Mouse (Mus musculus) limb, embryonic 11.5 days (tissue): ENCODE results near the gene Map2k1. TPM values are rescaled to one million over a fixed set of nuclear protein-coding genes. Genes with fewer than 3 reads are reported as not detected.
"Not testable (repeated sequence)": the region's sequence is repeated elsewhere in the genome, so short reads cannot be mapped to it uniquely, and the experiment has no call there.

ENCODE experiments used
- ATAC-seq: fragments of 200-750 bp; cut with Nextera tagmentation; 2 replicates; pipeline ENCODE4 v1.8.0; 2017; ENCODE audit warnings: low read depth; ENCODE audit not compliant: insufficient number of reproducible peaks, low FRiP score, low TSS enrichment
- DNase-seq: peaks from one replicate; pipeline ENCODE4 v3.0.0-alpha.2; 2015; ENCODE audit warnings: low spot score
- H3K27ac ChIP-seq: fragments of 300-500 bp; sonication (generic); replicated peaks from 2 replicates; pipeline ENCODE4 v1.5.1; 2014; ENCODE audit warnings: low read depth, mild to moderate bottlenecking, low read length
- H3K27me3 ChIP-seq: fragments of 300-500 bp; sonication (generic); 2 replicates; pipeline ENCODE4 v1.6.1; 2014; ENCODE audit warnings: mild to moderate bottlenecking, low read length, mixed read lengths; ENCODE audit not compliant: control insufficient read depth, insufficient read depth
- H3K36me3 ChIP-seq: fragments of 300-500 bp; sonication (generic); 2 replicates; pipeline ENCODE4 v1.6.1; 2014; ENCODE audit warnings: mild to moderate bottlenecking, low read length, moderate library complexity, mixed read lengths; ENCODE audit not compliant: control insufficient read depth, insufficient read depth
- H3K4me1 ChIP-seq: fragments of 300-500 bp; sonication (generic); 2 replicates; pipeline ENCODE4 v1.6.1; 2014; ENCODE audit warnings: low read length, mixed read lengths; ENCODE audit not compliant: control insufficient read depth, insufficient read depth
- H3K4me2 ChIP-seq: fragments of 300-500 bp; sonication (generic); 2 replicates; pipeline ENCODE4 v1.6.1; 2014; ENCODE audit warnings: low read depth, mild to moderate bottlenecking, moderate library complexity; ENCODE audit not compliant: severe bottlenecking
- H3K4me3 ChIP-seq: fragments of 300-500 bp; sonication (generic); 2 replicates; pipeline ENCODE4 v1.5.1; 2014; ENCODE audit warnings: low read depth, low read length
- H3K9ac ChIP-seq: fragments of 300-500 bp; sonication (generic); 2 replicates; pipeline ENCODE4 v1.6.1; 2014; ENCODE audit warnings: mild to moderate bottlenecking, low read length
- H3K9me3 ChIP-seq: fragments of 300-500 bp; sonication (generic); 2 replicates; pipeline ENCODE4 v1.6.1; 2016; ENCODE audit warnings: low read length; ENCODE audit not compliant: control insufficient read depth
- WGBS: fragments of 180-500 bp; shearing (Covaris S2); extraction: QIAGEN DNeasy Blood & Tissue Kit; methylation state at CpG from one replicate; pipeline ENCODE4 v1.1.7; 2014; 5-methylcytosine and 5-hydroxymethylcytosine counted together
- polyA plus RNA-seq: library from polyadenylated mRNA; unstranded; fragments of >200 nt; fragmentation: Nextera tagmentation; extraction: Ambion mirVana; gene quantifications from 2 replicates; pipeline ENCODE4 v1.2.1, GENCODE M21; 2014

Gene Map2k1
- polyA plus RNA-seq, 1 experiment from 2014 or later, result 75.1 TPM

- DNase-seq, result no peak
- H3K27me3 ChIP-seq, result no peaks in the 10 kb centered on the region
- no peaks in the 10 kb centered on the region for H3K4me1 ChIP-seq
- no peak overlapping the region for H3K9ac ChIP-seq
- H3K27ac ChIP-seq, result no peak overlapping the region
- no peaks in the 10 kb centered on the region for H3K36me3 ChIP-seq
- WGBS, result 74% methylated on average over 4 of the region's 4 CpGs
- H3K9me3 ChIP-seq, result no peaks in the 10 kb centered on the region
- H3K4me2 ChIP-seq, result no peak overlapping the region
- H3K4me3 ChIP-seq, result no peak overlapping the region
- no peak for ATAC-seq
These were observed 20.9 kb upstream of the Map2k1 start for GRCm38 (mm10) chr9:64274291-64274690.

- Histone ChIP-seq H3K36me3 (no peaks in the 10 kb centered on the region), H3K4me2 (no peak overlapping the region), H3K9ac (no peak overlapping the region), H3K4me3 (no peak overlapping the region), H3K4me1 (no peaks in the 10 kb centered on the region), H3K27me3 (no peaks in the 10 kb centered on the region), H3K9me3 (no peaks in the 10 kb centered on the region), H3K27ac (no peak overlapping the region)
- 75% methylated on average over 4 of the region's 4 CpGs for WGBS
- ATAC-seq (no peak), DNase-seq (no peak)
These were observed 20.3 kb upstream of the Map2k1 start for GRCm38 (mm10) chr9:64273757-64274156.

DNA sequence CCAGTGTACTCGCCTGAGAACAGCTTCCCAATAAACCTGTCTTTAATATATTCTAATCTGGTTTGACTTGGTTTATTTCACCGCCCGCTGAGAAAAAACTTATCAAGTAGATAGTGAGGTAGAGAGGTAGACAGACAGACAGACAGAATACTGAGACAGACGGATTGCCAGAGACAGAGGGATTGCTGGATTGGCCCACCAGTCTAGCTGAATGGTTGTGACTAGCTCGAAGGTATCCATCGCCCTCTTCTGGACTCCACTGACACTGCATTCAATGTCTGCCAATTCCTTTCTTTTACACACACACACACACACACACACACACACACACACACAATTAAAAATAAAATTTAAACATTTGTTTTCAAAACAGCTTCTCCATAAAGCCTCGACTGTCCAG lies 19.2 kb upstream of the Map2k1 start:
- DNase-seq, result peak; percentile 60
- H3K4me2 ChIP-seq, result no peak overlapping the region
- no peak overlapping the region for H3K4me3 ChIP-seq
- no peaks in the 10 kb centered on the region for H3K27me3 ChIP-seq
- no peaks in the 10 kb centered on the region for H3K36me3 ChIP-seq
- no peak overlapping the region for H3K9ac ChIP-seq
- H3K27ac ChIP-seq, result no peak overlapping the region
- no peaks in the 10 kb centered on the region for H3K9me3 ChIP-seq
- no peak for ATAC-seq
- 42% methylated on average over 7 of the region's 7 CpGs for WGBS
- H3K4me1 ChIP-seq, result no peaks in the 10 kb centered on the region

- no peaks in the 10 kb centered on the region for H3K36me3 ChIP-seq
- no peak overlapping the region for H3K4me2 ChIP-seq
- no peaks in the 10 kb centered on the region for H3K27me3 ChIP-seq
- H3K9ac ChIP-seq, result no peak overlapping the region
- ATAC-seq, result no peak
- no peak overlapping the region for H3K27ac ChIP-seq
- DNase-seq, result no peak
- 78% methylated on average over 3 of the region's 3 CpGs for WGBS
- no peaks in the 10 kb centered on the region for H3K4me1 ChIP-seq
- H3K9me3 ChIP-seq, result no peaks in the 10 kb centered on the region
- no peak overlapping the region for H3K4me3 ChIP-seq
These were observed 17.8 kb upstream of the Map2k1 start for GRCm38 (mm10) chr9:64271249-64271648.

- not testable (repeated sequence) for H3K36me3 ChIP-seq, DNase-seq, H3K9ac ChIP-seq, ATAC-seq, H3K9me3 ChIP-seq, H3K4me2 ChIP-seq, H3K27me3 ChIP-seq, H3K27ac ChIP-seq, H3K4me3 ChIP-seq, H3K4me1 ChIP-seq
- 92% methylated on average over 8 of the region's 8 CpGs for WGBS
These were observed 15.4 kb upstream of the Map2k1 start for GRCm38 (mm10) chr9:64268836-64269235.

GRCm38 (mm10) chr9:64268196-64268595 lies 14.8 kb upstream of the Map2k1 start:
- ATAC-seq, result no peak
- Histone ChIP-seq H3K36me3 (no peaks in the 10 kb centered on the region), H3K27me3 (no peaks in the 10 kb centered on the region), H3K9ac (no peak overlapping the region), H3K9me3 (no peaks in the 10 kb centered on the region), H3K4me1 (no peaks in the 10 kb centered on the region), H3K4me2 (no peak overlapping the region), H3K4me3 (no peak overlapping the region), H3K27ac (no peak overlapping the region)
- WGBS, result 84% methylated on average over 10 of the region's 10 CpGs
- DNase-seq, result no peak

- no peak for DNase-seq
- no peak for ATAC-seq
- Histone ChIP-seq H3K27me3 (no peaks in the 10 kb centered on the region), H3K27ac (no peak overlapping the region), H3K4me3 (no peak overlapping the region), H3K9me3 (no peaks in the 10 kb centered on the region), H3K9ac (no peak overlapping the region), H3K4me2 (no peak overlapping the region), H3K36me3 (no peaks in the 10 kb centered on the region), H3K4me1 (no peaks in the 10 kb centered on the region)
- 97% methylated on average over 1 of the region's 1 CpGs for WGBS
These were observed 13.8 kb upstream of the Map2k1 start for GRCm38 (mm10) chr9:64267231-64267630.

DNA sequence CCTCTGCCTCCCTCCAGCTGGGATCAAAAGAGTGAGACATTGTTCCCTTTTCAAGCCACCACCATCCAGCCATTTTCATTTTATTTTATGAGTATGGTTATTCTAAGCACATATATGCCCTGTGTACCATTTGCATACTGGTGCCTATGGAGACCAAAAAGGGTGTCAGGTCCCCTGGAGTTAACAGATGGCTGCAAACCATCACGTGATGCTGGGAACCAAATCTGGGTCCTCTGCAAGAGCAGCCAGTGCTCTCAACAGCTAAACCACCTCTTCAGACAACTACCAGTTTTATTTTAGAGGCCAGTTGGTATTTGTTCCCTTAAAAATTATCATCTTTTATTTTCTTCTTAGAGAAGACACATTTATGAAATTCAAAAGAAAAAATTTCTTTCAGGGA lies 11.4 kb upstream of the Map2k1 start:
- 21% methylated on average over 1 of the region's 1 CpGs for WGBS
- Histone ChIP-seq H3K9ac (no peak overlapping the region), H3K4me1 (no peaks in the 10 kb centered on the region), H3K36me3 (no peaks in the 10 kb centered on the region), H3K4me3 (no peak overlapping the region), H3K9me3 (no peaks in the 10 kb centered on the region), H3K27me3 (no peaks in the 10 kb centered on the region), H3K4me2 (no peak overlapping the region), H3K27ac (no peak overlapping the region)
- ATAC-seq (no peak), DNase-seq (no peak)

- H3K9ac ChIP-seq, result no peak overlapping the region
- ATAC-seq, result no peak
- no peak for DNase-seq
- H3K27me3 ChIP-seq, result no peaks in the 10 kb centered on the region
- H3K36me3 ChIP-seq, result no peaks in the 10 kb centered on the region
- H3K4me2 ChIP-seq, result no peak overlapping the region
- H3K27ac ChIP-seq, result no peak overlapping the region
- no peaks in the 10 kb centered on the region for H3K9me3 ChIP-seq
- H3K4me3 ChIP-seq, result no peak overlapping the region
- 88% methylated on average over 4 of the region's 4 CpGs for WGBS
- H3K4me1 ChIP-seq, result no peaks in the 10 kb centered on the region
These were observed 7.6 kb upstream of the Map2k1 start for GRCm38 (mm10) chr9:64261023-64261422.
